Mouse (Mus musculus) limb, embryonic 14.5 days (tissue): ENCODE results near the gene 0610030E20Rik. TPM values are rescaled to one million over a fixed set of nuclear protein-coding genes. Genes with fewer than 3 reads are reported as not detected.

Experiments used
- ATAC-seq: fragments of 200-750 bp; cut with Nextera tagmentation; 2 replicates; pipeline ENCODE4 v1.8.0; 2017; ENCODE audit warnings: low read depth, moderate number of reproducible peaks, moderate TSS enrichment; ENCODE audit not compliant: low FRiP score
- DNase-seq: peaks from one replicate; pipeline ENCODE4 v3.0.0-alpha.2; 2015; ENCODE audit warnings: low spot score
- H3K27ac ChIP-seq: fragments of 300-500 bp; sonication (generic); replicated peaks from 2 replicates; pipeline ENCODE4 v1.5.1; 2014; ENCODE audit warnings: low read depth, mild to moderate bottlenecking, low read length, moderate library complexity, mixed read lengths
- H3K27me3 ChIP-seq: fragments of 300-500 bp; sonication (generic); 2 replicates; pipeline ENCODE4 v1.6.1; 2014; ENCODE audit warnings: low read length, mixed read lengths; ENCODE audit not compliant: control insufficient read depth, insufficient read depth
- H3K36me3 ChIP-seq: fragments of 300-500 bp; sonication (generic); 2 replicates; pipeline ENCODE4 v1.6.1; 2014; ENCODE audit warnings: mild to moderate bottlenecking, low read length, moderate library complexity, mixed read lengths; ENCODE audit not compliant: control insufficient read depth, insufficient read depth
- H3K4me1 ChIP-seq: fragments of 300-500 bp; sonication (generic); 2 replicates; pipeline ENCODE4 v1.6.1; 2014; ENCODE audit warnings: antibody characterized with exemption, low read length, mixed read lengths; ENCODE audit not compliant: control insufficient read depth, insufficient read depth
- H3K4me2 ChIP-seq: fragments of 300-500 bp; sonication (generic); replicated peaks from 2 replicates; pipeline ENCODE4 v1.6.1; 2014; ENCODE audit warnings: low read depth, mild to moderate bottlenecking, low read length, moderate library complexity; ENCODE audit not compliant: severe bottlenecking
- H3K4me3 ChIP-seq: fragments of 300-500 bp; sonication (generic); replicated peaks from 2 replicates; pipeline ENCODE4 v1.5.1; 2014; ENCODE audit warnings: low read length
- H3K9ac ChIP-seq: fragments of 300-500 bp; sonication (generic); 2 replicates; pipeline ENCODE4 v1.6.1; 2014; ENCODE audit warnings: mild to moderate bottlenecking, low read depth, low read length, moderate library complexity; ENCODE audit not compliant: severe bottlenecking
- H3K9me3 ChIP-seq: fragments of 300-500 bp; sonication (generic); 2 replicates; pipeline ENCODE4 v1.6.1; 2016; ENCODE audit warnings: low read length; ENCODE audit not compliant: control insufficient read depth
- POLR2A ChIP-seq: fragments of 200-500 bp; IDR thresholded peaks from 2 replicates; pipeline ENCODE4 v1.8.0; 2012; ENCODE audit warnings: inconsistent platforms, mild to moderate bottlenecking, moderate library complexity, borderline replicate concordance; ENCODE audit not compliant: insufficient read depth, insufficient read length; ENCODE audit errors: extremely low read depth
- WGBS: fragments of 180-500 bp; shearing (Covaris S2); extraction: QIAGEN DNeasy Blood & Tissue Kit; methylation state at CpG from one replicate; pipeline ENCODE4 v1.1.7; 2014; 5-methylcytosine and 5-hydroxymethylcytosine counted together
- polyA plus RNA-seq, 2 experiments: library from polyadenylated mRNA; depleted of rRNA in 1 of 2; stranded (reverse) in 1 of 2; unstranded in 1 of 2; fragments of >200 nt; fragmentation: Nextera tagmentation in 1 of 2; extraction: Ambion mirVana in 1 of 2; gene quantifications; 2 replicates each; pipeline versions ENCODE4 v1.2.1 to v1.2.3; 2012 to 2014

The 0610030E20Rik gene
- polyA plus RNA-seq, 2 experiments: 23.0 to 30.6 TPM

GRCm38 (mm10) chr6:72386561-72386960 lies 39.4 kb downstream of the 0610030E20Rik start:
- Histone ChIP-seq H3K9me3 (no peaks in the 10 kb centered on the region), H3K27ac (no peak overlapping the region), H3K36me3 (peaks cover 27% of the 10 kb centered on the region), H3K27me3 (no peaks in the 10 kb centered on the region), H3K4me3 (no peak overlapping the region), H3K4me2 (no peak overlapping the region), H3K4me1 (peaks cover 27% of the 10 kb centered on the region), H3K9ac (no peak overlapping the region)
- 91% methylated on average over 2 of the region's 2 CpGs for WGBS
- ATAC-seq (no peak), DNase-seq (no peak)
- no peak for TF ChIP-seq POLR2A

GRCm38 (mm10) chr6:72387816-72388215 lies 40.7 kb downstream of the 0610030E20Rik start:
- peaks cover 27% of the 10 kb centered on the region for H3K36me3 ChIP-seq
- DNase-seq (no peak), ATAC-seq (no peak)
- H3K27ac ChIP-seq: no peak overlapping the region
- H3K4me3 ChIP-seq: no peak overlapping the region
- H3K4me1 ChIP-seq: peaks cover 27% of the 10 kb centered on the region
- WGBS: 34% methylated on average over 3 of the region's 3 CpGs
- 0 out of 2 replicates have a peak overlapping the region, but pooled peaks have one; percentile 14 for H3K4me2 ChIP-seq
- TF ChIP-seq POLR2A: no peak
- no peaks in the 10 kb centered on the region for H3K27me3 ChIP-seq
- H3K9ac ChIP-seq: no peak overlapping the region
- H3K9me3 ChIP-seq: no peaks in the 10 kb centered on the region

DNA sequence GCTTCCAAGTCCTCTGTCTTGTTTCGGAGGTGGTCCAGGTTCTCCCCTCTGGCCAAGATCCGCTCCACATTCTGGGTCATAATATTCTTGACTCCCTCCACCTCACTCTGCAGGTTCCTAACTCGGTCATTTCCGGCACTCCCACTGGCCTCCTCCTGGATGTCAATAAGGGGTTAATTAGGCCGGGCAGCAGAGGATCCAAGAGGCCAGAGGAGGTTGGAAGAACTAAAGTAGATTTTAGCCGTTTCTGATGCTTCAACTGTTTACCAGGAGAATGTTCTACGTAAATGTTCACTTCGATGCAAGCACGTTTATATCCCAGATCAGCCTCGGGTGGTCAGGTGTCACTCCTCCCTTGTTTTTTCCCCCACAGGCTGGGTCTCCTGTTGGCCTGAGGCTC lies 41.1 kb downstream of the 0610030E20Rik start:
- WGBS: 46% methylated on average over 10 of the region's 10 CpGs
- no peaks in the 10 kb centered on the region for H3K9me3 ChIP-seq
- no peak for DNase-seq
- TF ChIP-seq POLR2A: no peak
- no peaks in the 10 kb centered on the region for H3K27me3 ChIP-seq
- H3K4me3 ChIP-seq: no peak overlapping the region
- no peak overlapping the region for H3K27ac ChIP-seq
- peaks cover 27% of the 10 kb centered on the region for H3K36me3 ChIP-seq
- ATAC-seq: no peak
- peak overlapping the region; percentile 79; the same call in 1 of the 2 replicates for H3K4me2 ChIP-seq
- 0 out of 2 replicates have a peak overlapping the region, but pooled peaks have one; percentile 7 for H3K9ac ChIP-seq
- peaks cover 27% of the 10 kb centered on the region for H3K4me1 ChIP-seq

DNA sequence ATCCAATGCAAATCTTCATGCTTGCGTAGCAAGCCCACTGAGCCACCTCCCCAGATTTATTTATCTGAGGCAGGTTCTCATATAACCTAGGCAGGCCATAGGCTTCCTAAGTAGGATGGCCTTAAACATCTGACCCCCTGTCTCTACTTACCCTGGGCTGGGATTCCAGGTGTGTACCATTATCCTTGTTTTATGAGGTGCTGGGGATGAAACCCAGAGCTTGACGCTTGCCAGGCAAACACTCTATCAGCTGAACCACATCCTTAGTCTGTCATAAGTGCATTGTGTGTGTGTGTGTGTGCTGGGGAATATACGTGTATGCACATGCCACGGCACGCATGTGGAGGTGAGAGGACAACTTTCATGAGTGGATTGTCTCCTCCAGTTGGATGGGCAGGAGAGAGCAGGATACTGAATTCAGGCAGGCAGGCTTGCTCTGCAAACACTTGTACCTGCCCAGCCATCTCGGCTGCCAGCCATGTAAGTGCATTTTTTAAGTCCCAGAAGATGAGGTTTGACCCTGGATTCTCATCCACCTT lies 41.7 kb downstream of the 0610030E20Rik start:
- peak overlapping the region; percentile 94 for H3K27ac ChIP-seq
- ATAC-seq (no peak), DNase-seq (no peak)
- H3K9ac ChIP-seq: peak overlapping the region; percentile 75; the same call in 1 of the 2 replicates
- 44% methylated on average over 6 of the region's 6 CpGs for WGBS
- H3K4me1 ChIP-seq: peaks cover 27% of the 10 kb centered on the region
- peaks cover 27% of the 10 kb centered on the region for H3K36me3 ChIP-seq
- H3K4me2 ChIP-seq: peak overlapping the region; percentile 79
- no peaks in the 10 kb centered on the region for H3K9me3 ChIP-seq
- no peak for TF ChIP-seq POLR2A
- H3K27me3 ChIP-seq: no peaks in the 10 kb centered on the region
- H3K4me3 ChIP-seq: peak overlapping the region; percentile 58

DNA sequence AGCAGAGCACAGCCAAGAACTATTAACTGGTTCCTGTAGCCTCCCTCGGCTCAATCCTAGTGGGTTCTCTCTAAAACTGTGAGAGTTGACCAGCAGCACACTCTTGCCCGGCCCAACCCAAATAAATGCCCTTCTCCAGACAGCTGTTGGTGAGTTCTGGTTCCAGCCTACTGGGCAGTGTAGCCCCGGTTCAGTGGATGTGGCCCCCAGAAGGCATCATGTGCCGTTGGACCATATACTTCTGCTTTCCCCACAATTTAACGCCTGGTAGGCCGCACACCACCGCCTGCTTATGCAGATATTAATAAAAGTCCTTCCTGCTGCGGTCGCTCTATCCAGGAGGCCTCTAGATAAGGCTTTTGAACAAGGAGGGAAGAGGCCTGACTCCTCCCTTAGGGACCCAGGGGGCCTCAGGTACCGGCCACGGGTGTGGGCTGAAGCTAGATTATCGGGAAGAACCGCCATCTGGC lies 42.4 kb downstream of the 0610030E20Rik start:
- ATAC-seq: peak; percentile 21
- no peak for TF ChIP-seq POLR2A
- Histone ChIP-seq H3K27ac (peak overlapping the region; percentile 94), H3K9me3 (no peaks in the 10 kb centered on the region), H3K4me2 (peak overlapping the region; percentile 79), H3K27me3 (no peaks in the 10 kb centered on the region), H3K9ac (peak overlapping the region; percentile 75), H3K36me3 (peaks cover 23% of the 10 kb centered on the region), H3K4me3 (peak overlapping the region; percentile 58), H3K4me1 (peaks cover 27% of the 10 kb centered on the region)
- DNase-seq: peak; percentile 28
- WGBS: 11% methylated on average over 13 of the region's 13 CpGs
